Mouse (Mus musculus): ENCODE measurements around the gene Cdkal1. TPM values are rescaled to one million over a fixed set of nuclear protein-coding genes. Genes with fewer than 3 reads are reported as not detected.

Cdkal1 gene
- polyA plus RNA-seq, 1 experiment, result 0.55 TPM

GRCm38 (mm10) chr13:29663908-29664307 lies 191.6 kb downstream of the Cdkal1 start:
- no peaks in the 10 kb centered on the region for H3K27me3 ChIP-seq (ENCODE audit: control insufficient read depth, insufficient read depth, low read length)
- H3K4me3 ChIP-seq (ENCODE audit: low read depth, low read length), result no peak overlapping the region
- no peak overlapping the region for H3K27ac ChIP-seq (ENCODE audit: insufficient read depth, low read depth, low read length)
- TF ChIP-seq POLR2A (IDR thresholded peaks at IDR 0.05; ENCODE audit: low read depth, low read length), result no peak
- no peak for TF ChIP-seq CTCF (IDR thresholded peaks at IDR 0.05; ENCODE audit: extremely low read depth, insufficient read length, insufficient replicate concordance, low read depth, low read length)
- 71% methylated on average over 3 of the region's 3 CpGs for WGBS
- no peaks in the 10 kb centered on the region for H3K36me3 ChIP-seq (ENCODE audit: control insufficient read depth, insufficient read depth, low read length)
- peaks cover 2% of the 10 kb centered on the region; the same call in 1 of the 2 replicates for H3K4me1 ChIP-seq (ENCODE audit: control insufficient read depth, insufficient read depth, insufficient read length, low read length)

DNA sequence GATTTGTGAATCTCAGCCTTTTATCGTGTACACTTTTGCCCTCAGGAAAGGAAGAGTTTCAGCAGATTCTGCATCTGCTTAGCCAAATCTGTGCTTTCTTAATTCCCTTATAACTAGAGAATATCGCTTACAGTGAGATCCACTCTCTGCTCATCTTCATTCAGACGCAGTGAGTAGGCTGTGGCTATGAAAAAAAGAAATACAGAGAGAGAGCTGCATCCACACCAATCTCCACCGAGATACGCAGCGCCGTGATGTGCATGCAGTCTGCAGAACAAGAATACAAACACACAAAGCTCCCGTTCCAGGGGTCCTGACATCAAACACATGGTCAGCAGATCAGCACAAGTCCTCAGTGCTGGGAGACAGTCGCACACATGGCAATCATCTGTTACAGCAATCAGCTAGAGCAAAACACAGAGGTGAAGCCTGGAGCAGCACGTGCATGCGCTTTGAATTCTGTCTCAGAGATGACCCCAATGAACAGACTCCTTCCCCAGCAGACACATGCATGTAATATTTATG lies 199.6 kb downstream of the Cdkal1 start:
- Histone ChIP-seq H3K27ac (ENCODE audit: insufficient read depth, low read depth, low read length) (no peak overlapping the region), H3K27me3 (ENCODE audit: control insufficient read depth, insufficient read depth, low read length) (no peaks in the 10 kb centered on the region), H3K36me3 (ENCODE audit: control insufficient read depth, insufficient read depth, low read length) (no peaks in the 10 kb centered on the region), H3K4me3 (ENCODE audit: low read depth, low read length) (no peak overlapping the region), H3K4me1 (ENCODE audit: control insufficient read depth, insufficient read depth, insufficient read length, low read length) (no peaks in the 10 kb centered on the region)
- TF ChIP-seq POLR2A (IDR thresholded peaks at IDR 0.05; ENCODE audit: low read depth, low read length), result no peak
- TF ChIP-seq CTCF (IDR thresholded peaks at IDR 0.05; ENCODE audit: extremely low read depth, insufficient read length, insufficient replicate concordance, low read depth, low read length), result no peak
- 90% methylated on average over 11 of the region's 11 CpGs for WGBS

- TF ChIP-seq CTCF (IDR thresholded peaks at IDR 0.05; ENCODE audit: extremely low read depth, insufficient read length, insufficient replicate concordance, low read depth, low read length) (no peak), POLR2A (IDR thresholded peaks at IDR 0.05; ENCODE audit: low read depth, low read length) (no peak)
- no peak overlapping the region for H3K4me3 ChIP-seq (ENCODE audit: low read depth, low read length)
- H3K27ac ChIP-seq (ENCODE audit: insufficient read depth, low read depth, low read length), result no peak overlapping the region
- WGBS, result 66% methylated on average over 4 of the region's 4 CpGs
- H3K4me1 ChIP-seq (ENCODE audit: control insufficient read depth, insufficient read depth, insufficient read length, low read length), result no peaks in the 10 kb centered on the region
- H3K27me3 ChIP-seq (ENCODE audit: control insufficient read depth, insufficient read depth, low read length), result no peaks in the 10 kb centered on the region
- H3K36me3 ChIP-seq (ENCODE audit: control insufficient read depth, insufficient read depth, low read length), result no peaks in the 10 kb centered on the region
These were observed 202.1 kb downstream of the Cdkal1 start for GRCm38 (mm10) chr13:29653407-29653806.

DNA sequence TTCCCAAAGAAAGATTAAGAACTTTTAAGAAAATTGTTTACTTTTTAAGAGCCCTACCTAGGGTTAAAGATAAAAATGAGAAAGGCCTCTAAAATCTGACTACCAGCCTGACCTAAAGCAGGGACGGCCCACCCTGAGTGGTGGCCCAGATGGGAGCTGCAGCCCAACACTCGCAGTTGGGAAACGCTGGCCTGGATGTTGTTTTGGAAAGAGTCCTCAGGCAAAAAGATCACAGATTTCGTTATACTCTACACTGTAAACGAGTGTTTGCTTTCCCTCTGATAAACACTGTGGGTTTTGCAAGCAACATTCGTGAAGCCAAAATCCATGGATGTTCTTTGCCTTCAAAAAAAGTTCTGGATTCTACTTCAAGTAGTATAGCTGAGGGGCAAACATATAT lies 202.7 kb downstream of the Cdkal1 start:
- Histone ChIP-seq H3K4me1 (ENCODE audit: control insufficient read depth, insufficient read depth, insufficient read length, low read length) (no peaks in the 10 kb centered on the region), H3K4me3 (ENCODE audit: low read depth, low read length) (no peak overlapping the region), H3K36me3 (ENCODE audit: control insufficient read depth, insufficient read depth, low read length) (no peaks in the 10 kb centered on the region), H3K27me3 (ENCODE audit: control insufficient read depth, insufficient read depth, low read length) (no peaks in the 10 kb centered on the region), H3K27ac (ENCODE audit: insufficient read depth, low read depth, low read length) (no peak overlapping the region)
- 84% methylated on average over 6 of the region's 6 CpGs for WGBS
- TF ChIP-seq CTCF (IDR thresholded peaks at IDR 0.05; ENCODE audit: extremely low read depth, insufficient read length, insufficient replicate concordance, low read depth, low read length), result no peak
- TF ChIP-seq POLR2A (IDR thresholded peaks at IDR 0.05; ENCODE audit: low read depth, low read length), result no peak

- no peaks in the 10 kb centered on the region for H3K27me3 ChIP-seq (ENCODE audit: control insufficient read depth, insufficient read depth, low read length)
- WGBS, result 83% methylated on average over 6 of the region's 6 CpGs
- H3K4me1 ChIP-seq (ENCODE audit: control insufficient read depth, insufficient read depth, insufficient read length, low read length), result no peaks in the 10 kb centered on the region
- no peak overlapping the region for H3K27ac ChIP-seq (ENCODE audit: insufficient read depth, low read depth, low read length)
- H3K36me3 ChIP-seq (ENCODE audit: control insufficient read depth, insufficient read depth, low read length), result no peaks in the 10 kb centered on the region
- TF ChIP-seq POLR2A (IDR thresholded peaks at IDR 0.05; ENCODE audit: low read depth, low read length) (no peak), CTCF (IDR thresholded peaks at IDR 0.05; ENCODE audit: extremely low read depth, insufficient read length, insufficient replicate concordance, low read depth, low read length) (no peak)
- H3K4me3 ChIP-seq (ENCODE audit: low read depth, low read length), result no peak overlapping the region
These were observed 204.8 kb downstream of the Cdkal1 start for GRCm38 (mm10) chr13:29650576-29651236.

DNA sequence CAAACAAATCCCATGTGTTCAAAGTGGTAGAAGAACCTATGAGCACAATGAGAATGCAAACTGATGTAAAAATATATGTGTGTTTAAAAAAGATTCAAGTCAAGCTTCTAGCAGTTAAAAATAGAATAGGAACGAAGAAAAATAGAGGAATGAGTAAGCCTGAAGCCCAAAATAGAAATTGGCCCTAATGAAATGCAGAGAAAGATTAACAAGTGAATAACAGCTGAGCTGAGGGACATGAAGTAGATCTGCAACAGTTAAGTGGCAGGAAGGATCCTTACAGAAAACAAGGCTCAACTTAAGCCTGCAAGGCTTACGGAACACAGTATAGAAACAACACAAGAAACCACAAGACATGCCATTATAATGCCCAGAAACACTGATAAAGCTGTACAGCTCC lies 205.9 kb downstream of the Cdkal1 start:
- Histone ChIP-seq H3K4me1 (ENCODE audit: control insufficient read depth, insufficient read depth, insufficient read length, low read length) (no peaks in the 10 kb centered on the region), H3K36me3 (ENCODE audit: control insufficient read depth, insufficient read depth, low read length) (no peaks in the 10 kb centered on the region), H3K27me3 (ENCODE audit: control insufficient read depth, insufficient read depth, low read length) (no peaks in the 10 kb centered on the region), H3K4me3 (ENCODE audit: low read depth, low read length) (no peak overlapping the region), H3K27ac (ENCODE audit: insufficient read depth, low read depth, low read length) (no peak overlapping the region)
- WGBS, result 78% methylated on average over 2 of the region's 2 CpGs
- TF ChIP-seq POLR2A (IDR thresholded peaks at IDR 0.05; ENCODE audit: low read depth, low read length) (no peak), CTCF (IDR thresholded peaks at IDR 0.05; ENCODE audit: extremely low read depth, insufficient read length, insufficient replicate concordance, low read depth, low read length) (no peak)

- H3K4me3 ChIP-seq (ENCODE audit: low read depth, low read length), result no peak overlapping the region
- H3K36me3 ChIP-seq (ENCODE audit: control insufficient read depth, insufficient read depth, low read length), result no peaks in the 10 kb centered on the region
- no peaks in the 10 kb centered on the region; the same call in 1 of the 2 replicates for H3K4me1 ChIP-seq (ENCODE audit: control insufficient read depth, insufficient read depth, insufficient read length, low read length)
- 81% methylated on average over 2 of the region's 2 CpGs for WGBS
- no peak for TF ChIP-seq CTCF (IDR thresholded peaks at IDR 0.05; ENCODE audit: extremely low read depth, insufficient read length, insufficient replicate concordance, low read depth, low read length)
- no peak for TF ChIP-seq POLR2A (IDR thresholded peaks at IDR 0.05; ENCODE audit: low read depth, low read length)
- H3K27me3 ChIP-seq (ENCODE audit: control insufficient read depth, insufficient read depth, low read length), result no peaks in the 10 kb centered on the region
- H3K27ac ChIP-seq (ENCODE audit: insufficient read depth, low read depth, low read length), result no peak overlapping the region
These were observed 213.2 kb downstream of the Cdkal1 start for GRCm38 (mm10) chr13:29642226-29642625.

All from small intestine, adult 2 months (tissue).